Mouse (Mus musculus) midbrain, embryonic 12.5 days (tissue): ENCODE results near the gene Gadd45gip1. TPM values are rescaled to one million over a fixed set of nuclear protein-coding genes. Genes with fewer than 3 reads are reported as not detected.

Experiments used
- ATAC-seq: fragments of 200-750 bp; cut with Nextera tagmentation; 2 replicates; pipeline ENCODE4 v1.8.0; 2017; ENCODE audit warnings: low read depth, moderate TSS enrichment, moderate library complexity; ENCODE audit not compliant: low FRiP score
- H3K27ac ChIP-seq: fragments of 300-500 bp; sonication (generic); replicated peaks from 2 replicates; pipeline ENCODE4 v1.5.1; 2016; ENCODE audit warnings: mild to moderate bottlenecking
- H3K27me3 ChIP-seq: fragments of 300-500 bp; sonication (generic); 2 replicates; pipeline ENCODE4 v1.6.1; 2016; ENCODE audit warnings: mild to moderate bottlenecking
- H3K36me3 ChIP-seq: fragments of 300-500 bp; sonication (generic); 2 replicates; pipeline ENCODE4 v1.6.1; 2016
- H3K4me1 ChIP-seq: fragments of 300-500 bp; sonication (generic); 2 replicates; pipeline ENCODE4 v1.6.1; 2016
- H3K4me2 ChIP-seq: fragments of 300-500 bp; sonication (generic); replicated peaks from 2 replicates; pipeline ENCODE4 v1.6.1; 2016; ENCODE audit warnings: mild to moderate bottlenecking, moderate library complexity
- H3K4me3 ChIP-seq: fragments of 300-500 bp; sonication (generic); 2 replicates; pipeline ENCODE4 v1.5.1; 2016; ENCODE audit warnings: mild to moderate bottlenecking
- H3K9ac ChIP-seq: fragments of 300-500 bp; sonication (generic); replicated peaks from 2 replicates; pipeline ENCODE4 v1.6.1; 2016; ENCODE audit warnings: mild to moderate bottlenecking, moderate library complexity
- H3K9me3 ChIP-seq: fragments of 300-500 bp; sonication (generic); 2 replicates; pipeline ENCODE4 v1.6.1; 2016; ENCODE audit warnings: mild to moderate bottlenecking
- WGBS: fragments of 180-500 bp; shearing (Covaris S2); methylation state at CpG from one replicate; pipeline ENCODE4 v1.1.7; 2016; 5-methylcytosine and 5-hydroxymethylcytosine counted together
- polyA plus RNA-seq: library from polyadenylated mRNA; unstranded; fragments of >200 nt; fragmentation: Nextera tagmentation; extraction: Ambion mirVana; gene quantifications from 2 replicates; pipeline ENCODE4 v1.2.1, GENCODE M21; 2016

The Gadd45gip1 gene
- polyA plus RNA-seq, 1 experiment from 2014 or later: 36.1 TPM

- peak overlapping the region; percentile 82 for H3K9ac ChIP-seq
- no peaks in the 10 kb centered on the region for H3K36me3 ChIP-seq
- peaks cover 37% of the 10 kb centered on the region for H3K4me1 ChIP-seq
- no peak for ATAC-seq
- peak overlapping the region; percentile 66 for H3K4me2 ChIP-seq
- H3K9me3 ChIP-seq: no peaks in the 10 kb centered on the region
- H3K27me3 ChIP-seq: peaks cover 98% of the 10 kb centered on the region
- H3K4me3 ChIP-seq: peak overlapping the region; percentile 61
- no peak overlapping the region for H3K27ac ChIP-seq
- WGBS: 34% methylated on average over 10 of the region's 10 CpGs
Measured at GRCm38 (mm10) chr8:84798446-84799135, 32.7 kb upstream of the Gadd45gip1 start.

- Histone ChIP-seq H3K27me3 (peaks cover 98% of the 10 kb centered on the region), H3K9me3 (no peaks in the 10 kb centered on the region), H3K9ac (peak overlapping the region; percentile 82), H3K4me1 (peaks cover 31% of the 10 kb centered on the region), H3K36me3 (no peaks in the 10 kb centered on the region), H3K4me3 (peak overlapping the region; percentile 61), H3K4me2 (peak overlapping the region; percentile 66), H3K27ac (0 out of 2 replicates have a peak overlapping the region, but pooled peaks have one; percentile 10)
- 1% methylated on average over 77 of the region's 108 CpGs for WGBS
- peak; percentile 38; the same call in 1 of the 2 replicates for ATAC-seq
Measured at GRCm38 (mm10) chr8:84799136-84799931, 32.0 kb upstream of the Gadd45gip1 start.

- peak; percentile 42; the same call in 1 of the 2 replicates for ATAC-seq
- H3K27ac ChIP-seq: 0 out of 2 replicates have a peak within 1 kb of the TSS, but pooled peaks have one; percentile 10
- H3K4me1 ChIP-seq: peaks cover 26% of the 10 kb centered on the region
- peak within 1 kb of the TSS; percentile 66 for H3K4me2 ChIP-seq
- H3K9ac ChIP-seq: peak within 1 kb of the TSS; percentile 82
- peaks cover 98% of the 10 kb centered on the region for H3K27me3 ChIP-seq
- 2% methylated on average over 39 of the region's 125 CpGs for WGBS
- no peaks in the 10 kb centered on the region for H3K36me3 ChIP-seq
- peak within 1 kb of the TSS; percentile 61 for H3K4me3 ChIP-seq
- H3K9me3 ChIP-seq: no peaks in the 10 kb centered on the region
Measured at GRCm38 (mm10) chr8:84799999-84800831, 31.1 kb upstream of the Gadd45gip1 start, which contains the start of gene Nfix. TSS of gene Nfix (minus strand) at chr8:84800344.

- no peak overlapping the region for H3K4me2 ChIP-seq
- peaks cover 18% of the 10 kb centered on the region for H3K4me1 ChIP-seq
- H3K9me3 ChIP-seq: no peaks in the 10 kb centered on the region
- H3K9ac ChIP-seq: no peak overlapping the region
- no peak overlapping the region for H3K4me3 ChIP-seq
- H3K36me3 ChIP-seq: no peaks in the 10 kb centered on the region
- no peak for ATAC-seq
- no peak overlapping the region for H3K27ac ChIP-seq
- WGBS: 94% methylated on average over 5 of the region's 5 CpGs
- H3K27me3 ChIP-seq: peaks cover 95% of the 10 kb centered on the region
Measured at GRCm38 (mm10) chr8:84806031-84806430, 25.3 kb upstream of the Gadd45gip1 start.

GRCm38 (mm10) chr8:84809109-84809940 lies 22.0 kb upstream of the Gadd45gip1 start:
- Histone ChIP-seq H3K4me2 (no peak overlapping the region), H3K27ac (no peak overlapping the region), H3K36me3 (no peaks in the 10 kb centered on the region), H3K9ac (no peak overlapping the region; the same call in 1 of the 2 replicates), H3K27me3 (peaks cover 91% of the 10 kb centered on the region), H3K9me3 (no peaks in the 10 kb centered on the region), H3K4me3 (no peak overlapping the region), H3K4me1 (peaks cover 35% of the 10 kb centered on the region)
- no peak for ATAC-seq
- WGBS: 55% methylated on average over 12 of the region's 12 CpGs

GRCm38 (mm10) chr8:84809941-84810280 lies 21.4 kb upstream of the Gadd45gip1 start:
- 73% methylated on average over 5 of the region's 5 CpGs for WGBS
- H3K4me2 ChIP-seq: no peak overlapping the region
- H3K27ac ChIP-seq: no peak overlapping the region
- H3K4me1 ChIP-seq: peaks cover 41% of the 10 kb centered on the region
- H3K36me3 ChIP-seq: no peaks in the 10 kb centered on the region
- no peak for ATAC-seq
- no peaks in the 10 kb centered on the region for H3K9me3 ChIP-seq
- no peak overlapping the region for H3K9ac ChIP-seq
- no peak overlapping the region for H3K4me3 ChIP-seq
- peaks cover 91% of the 10 kb centered on the region for H3K27me3 ChIP-seq

- peak overlapping the region; percentile 51 for H3K4me2 ChIP-seq
- peak overlapping the region; percentile 39 for H3K9ac ChIP-seq
- peaks cover 46% of the 10 kb centered on the region for H3K4me1 ChIP-seq
- peak overlapping the region; percentile 65 for H3K27ac ChIP-seq
- H3K9me3 ChIP-seq: no peaks in the 10 kb centered on the region
- peaks cover 87% of the 10 kb centered on the region for H3K27me3 ChIP-seq
- peak overlapping the region; percentile 26 for H3K4me3 ChIP-seq
- ATAC-seq: peak; percentile 87
- under 1% methylated on average over 27 of the region's 32 CpGs for WGBS
- no peaks in the 10 kb centered on the region for H3K36me3 ChIP-seq
Measured at GRCm38 (mm10) chr8:84810896-84811295, 20.4 kb upstream of the Gadd45gip1 start.

- peaks cover 87% of the 10 kb centered on the region for H3K27me3 ChIP-seq
Measured at GRCm38 (mm10) chr8:84811303-84811702, 20.0 kb upstream of the Gadd45gip1 start.

GRCm38 (mm10) chr8:84813059-84813458 lies 18.3 kb upstream of the Gadd45gip1 start:
- Histone ChIP-seq H3K9ac (no peak overlapping the region), H3K9me3 (no peaks in the 10 kb centered on the region), H3K27me3 (peaks cover 76% of the 10 kb centered on the region), H3K27ac (no peak overlapping the region), H3K36me3 (no peaks in the 10 kb centered on the region), H3K4me2 (no peak overlapping the region), H3K4me1 (peaks cover 46% of the 10 kb centered on the region), H3K4me3 (no peak overlapping the region)
- 3% methylated on average over 5 of the region's 5 CpGs for WGBS
- ATAC-seq: no peak

More at GRCm38 (mm10) chr8:84811303-84811702, 20.0 kb upstream of the Gadd45gip1 start:
- no peaks in the 10 kb centered on the region for H3K36me3 ChIP-seq
- peak overlapping the region; percentile 26 for H3K4me3 ChIP-seq
- H3K4me1 ChIP-seq: peaks cover 46% of the 10 kb centered on the region
- H3K9me3 ChIP-seq: no peaks in the 10 kb centered on the region
- 14% methylated on average over 10 of the region's 10 CpGs for WGBS
- ATAC-seq: peak; percentile 1; the same call in 1 of the 2 replicates
- peak overlapping the region; percentile 39 for H3K9ac ChIP-seq
- peak overlapping the region; percentile 65 for H3K27ac ChIP-seq
- peak overlapping the region; percentile 51 for H3K4me2 ChIP-seq

GRCm38 (mm10) chr8:84813830-84814229 lies 17.5 kb upstream of the Gadd45gip1 start:
- WGBS: 92% methylated on average over 3 of the region's 3 CpGs
- Histone ChIP-seq H3K4me1 (peaks cover 46% of the 10 kb centered on the region), H3K9me3 (no peaks in the 10 kb centered on the region)

GRCm38 (mm10) chr8:84814240-84814554 lies 17.1 kb upstream of the Gadd45gip1 start:
- no peaks in the 10 kb centered on the region for H3K36me3 ChIP-seq
- no peaks in the 10 kb centered on the region for H3K9me3 ChIP-seq
- WGBS: 83% methylated on average over 11 of the region's 11 CpGs
- H3K4me3 ChIP-seq: no peak overlapping the region
- peaks cover 64% of the 10 kb centered on the region for H3K27me3 ChIP-seq
- H3K27ac ChIP-seq: 0 out of 2 replicates have a peak overlapping the region, but pooled peaks have one; percentile 10
- H3K4me2 ChIP-seq: no peak overlapping the region
- peaks cover 42% of the 10 kb centered on the region for H3K4me1 ChIP-seq
- ATAC-seq: no peak
- H3K9ac ChIP-seq: 0 out of 2 replicates have a peak overlapping the region, but pooled peaks have one; percentile 34

More at GRCm38 (mm10) chr8:84813830-84814229, 17.5 kb upstream of the Gadd45gip1 start:
- Histone ChIP-seq H3K4me2 (no peak overlapping the region), H3K27ac (0 out of 2 replicates have a peak overlapping the region, but pooled peaks have one; percentile 10), H3K9ac (no peak overlapping the region), H3K36me3 (no peaks in the 10 kb centered on the region), H3K4me3 (no peak overlapping the region), H3K27me3 (peaks cover 68% of the 10 kb centered on the region)
- ATAC-seq: no peak
